Mouse (Mus musculus) bone marrow, adult 2 months (tissue): ENCODE measurements at regions not wholly inside any gene's neighbourhood (a gene's known extent, or its start where the extent isn't known, plus 50 kb on each side); places are given as distances from the start of the nearest gene placed in this dataset.

Experiments
- CTCF ChIP-seq: fragments of 200-500 bp; IDR thresholded peaks from 2 replicates; pipeline ENCODE4 v1.5.1; 2011; ENCODE audit warnings: low read length, control low read depth; ENCODE audit not compliant: control insufficient read depth, insufficient read depth
- POLR2A ChIP-seq: fragments of 200-500 bp; IDR thresholded peaks from 2 replicates; pipeline ENCODE4 v1.6.1; 2011; ENCODE audit warnings: low read depth, mild to moderate bottlenecking, control low read depth, low read length, borderline replicate concordance; ENCODE audit not compliant: control insufficient read depth

- TF ChIP-seq CTCF (no peak), POLR2A (no peak)
These were observed 784.2 kb upstream of the Lrrc6 start for GRCm38 (mm10) chr15:67284941-67285340.
